Mouse (Mus musculus) kidney, adult 11 months (tissue): ENCODE measurements at regions not wholly inside any gene's neighbourhood (a gene's known extent, or its start where the extent isn't known, plus 50 kb on each side); places are given as distances from the start of the nearest gene placed in this dataset.

Source experiments
- DNase-seq: peaks from one replicate; pipeline ENCODE4 v3.0.0; 2022

- DNase-seq = no peak
Measured at GRCm38 (mm10) chr11:56285575-56286260, 244.9 kb upstream of the Nmur2 start.

- DNase-seq = no peak
Measured at GRCm38 (mm10) chr11:56281201-56281600, 240.4 kb upstream of the Nmur2 start.

GRCm38 (mm10) chr11:56280216-56280615 lies 239.4 kb upstream of the Nmur2 start:
- no peak for DNase-seq

GRCm38 (mm10) chr11:56269915-56270493 lies 229.2 kb upstream of the Nmur2 start:
- DNase-seq = no peak

DNA sequence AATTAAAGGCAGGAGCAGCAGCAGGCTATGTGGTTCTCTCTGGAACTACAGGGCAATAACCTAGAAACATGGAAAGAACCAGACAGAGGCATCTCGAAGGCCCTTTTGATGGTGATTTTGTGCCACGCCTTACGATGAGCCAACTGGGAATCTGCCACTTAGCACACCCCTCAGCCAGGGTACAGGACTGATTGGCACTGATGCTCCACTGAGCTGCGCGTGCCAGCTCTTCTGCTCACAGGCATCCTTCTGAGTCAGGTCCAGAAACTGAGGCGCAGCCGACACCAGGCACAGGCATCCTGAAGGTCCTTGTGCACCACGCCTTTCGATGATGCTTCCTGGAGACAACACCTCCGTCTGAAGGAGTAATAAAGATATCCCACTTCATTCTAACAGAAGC lies 221.9 kb upstream of the Nmur2 start:
- no peak for DNase-seq

DNA sequence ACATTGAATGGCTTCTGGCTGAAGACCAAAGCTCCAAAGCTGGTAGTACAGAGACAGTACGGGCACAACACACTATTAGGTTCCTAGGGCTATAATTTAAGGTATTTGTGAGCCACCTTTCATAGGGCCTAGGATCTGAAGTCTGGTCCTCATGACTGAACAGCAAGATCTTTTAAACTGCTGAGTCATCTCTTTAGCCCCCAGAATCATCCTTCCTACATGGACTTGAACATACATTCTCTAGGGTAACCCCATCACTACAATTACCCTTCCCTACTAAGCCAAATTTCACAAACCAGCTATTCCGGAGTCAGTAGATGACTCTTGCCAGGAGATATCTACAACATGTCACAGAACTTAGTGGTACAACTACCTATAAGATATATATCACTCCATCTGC lies 215.5 kb upstream of the Nmur2 start:
- DNase-seq = no peak

DNA sequence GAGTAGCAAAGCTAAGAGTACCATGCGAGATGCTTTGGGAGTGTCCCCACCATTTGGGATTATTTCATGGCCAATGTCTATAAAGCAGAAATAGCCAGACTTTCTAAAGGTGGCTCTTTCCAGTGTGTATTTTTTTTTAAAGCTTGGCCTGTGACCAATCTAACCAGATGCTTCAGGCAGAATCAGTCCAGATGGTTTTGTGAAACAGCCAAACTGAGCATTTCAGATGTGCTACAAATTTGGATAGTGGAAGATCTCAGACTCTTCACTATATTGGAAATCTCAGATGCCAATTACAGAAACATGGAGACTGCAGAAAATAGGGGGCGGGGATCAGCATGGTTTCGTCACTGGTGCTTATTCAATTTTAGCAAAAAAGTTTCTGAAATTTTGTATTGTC lies 213.6 kb upstream of the Nmur2 start:
- no peak for DNase-seq

DNA sequence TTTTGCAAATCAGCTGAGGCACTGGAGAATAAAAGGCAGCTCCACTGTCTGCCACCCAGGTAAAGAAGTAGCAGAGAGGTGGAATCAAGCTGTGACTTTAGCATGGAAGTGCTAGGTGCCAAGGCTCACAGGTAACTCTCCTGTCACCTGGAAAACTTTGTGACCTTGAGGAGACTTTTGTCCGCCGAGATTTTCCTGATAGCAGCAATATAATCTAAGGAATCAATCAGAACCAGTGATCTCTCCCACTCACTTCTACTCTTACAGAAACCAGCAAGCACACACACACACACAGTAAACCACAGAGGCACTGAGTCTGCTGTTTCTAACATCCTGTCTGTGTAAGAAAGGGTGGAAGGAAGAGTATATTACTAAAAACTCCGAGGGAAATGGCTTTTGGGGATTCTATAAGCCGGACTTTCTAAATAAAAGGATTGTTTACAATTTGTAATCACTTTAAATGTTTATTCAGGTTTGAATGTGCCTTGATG lies 206.6 kb upstream of the Nmur2 start:
- DNase-seq = no peak

GRCm38 (mm10) chr11:56246549-56247332 lies 205.9 kb upstream of the Nmur2 start:
- no peak for DNase-seq

- DNase-seq = no peak
Measured at GRCm38 (mm10) chr11:56244951-56245350, 204.1 kb upstream of the Nmur2 start.

DNA sequence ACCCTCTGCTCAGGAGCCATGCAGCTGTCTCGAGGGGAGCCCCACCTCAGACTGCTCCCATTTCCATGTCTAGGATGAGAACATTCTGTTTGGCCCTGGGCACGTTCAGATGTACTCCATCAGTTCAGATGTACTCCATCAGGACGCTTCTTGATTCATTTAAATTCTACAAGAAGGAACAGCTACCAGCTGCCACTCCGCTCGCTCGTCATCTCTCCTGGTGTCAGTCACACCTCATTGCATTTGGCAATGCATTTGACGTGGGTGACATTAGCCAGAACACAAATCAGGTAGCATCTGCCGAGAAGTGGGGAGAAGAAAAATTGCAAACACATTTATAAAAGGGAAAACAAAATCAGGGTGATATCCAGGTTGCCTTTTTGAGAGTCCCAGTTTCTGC lies 202.6 kb upstream of the Nmur2 start:
- DNase-seq = no peak

DNA sequence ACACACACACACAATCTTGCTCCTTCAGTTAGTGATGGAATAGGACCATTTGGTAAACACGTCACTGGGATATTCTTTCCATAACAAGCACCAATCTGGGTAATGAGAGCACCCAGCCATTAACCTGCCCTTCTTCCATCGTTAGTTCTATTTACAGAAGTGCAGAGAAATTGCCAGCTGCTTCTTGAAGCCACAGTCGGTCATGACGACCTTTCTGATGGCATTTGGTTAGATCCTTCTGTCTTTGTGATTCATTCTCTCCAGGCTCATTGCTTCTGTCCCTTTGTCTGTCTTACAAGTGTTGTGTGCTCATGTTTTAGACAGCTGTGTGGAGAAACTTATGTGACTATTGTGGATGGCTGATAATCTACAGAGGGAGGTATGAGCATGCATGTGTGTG lies 197.9 kb upstream of the Nmur2 start:
- DNase-seq = no peak

DNA sequence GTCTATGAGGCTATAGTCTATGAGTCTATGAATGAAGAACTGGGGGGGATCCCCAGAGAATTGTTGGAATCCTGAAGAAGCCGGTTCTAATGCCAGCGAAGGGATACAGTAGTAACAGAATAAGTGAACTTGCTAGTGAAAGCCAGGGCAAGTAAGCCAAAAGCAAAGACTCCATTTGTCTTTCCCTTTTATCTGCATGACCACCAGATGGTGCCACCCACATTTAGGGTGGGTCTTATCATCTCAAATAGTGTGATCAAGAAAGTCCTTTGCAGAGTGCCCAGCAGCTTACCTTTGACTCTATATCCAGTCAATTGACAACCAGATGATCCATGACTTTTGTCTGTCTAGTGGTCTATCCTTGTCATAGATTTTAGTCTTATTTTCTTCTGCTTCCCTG lies 184.2 kb upstream of the Nmur2 start:
- DNase-seq = no peak

DNA sequence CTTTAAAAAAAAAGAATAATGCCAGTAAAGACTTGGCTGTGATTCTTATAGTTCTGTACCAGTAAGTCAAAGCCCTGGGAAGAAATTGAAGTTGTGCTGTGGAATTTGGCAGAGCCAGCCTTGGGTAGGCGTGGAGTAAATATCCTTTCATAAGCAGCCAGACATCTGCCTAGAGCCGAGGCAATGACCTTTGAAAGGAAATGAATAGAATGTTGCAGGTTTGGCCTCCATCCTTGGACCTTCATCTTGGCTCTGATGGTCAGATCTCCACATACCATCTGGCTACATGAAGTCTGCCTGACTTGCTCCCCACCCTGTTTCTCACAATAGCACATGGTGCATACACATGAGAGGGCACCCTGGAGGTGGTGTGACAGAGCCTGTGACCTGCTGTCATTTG lies 174.9 kb upstream of the Nmur2 start:
- no peak for DNase-seq

DNA sequence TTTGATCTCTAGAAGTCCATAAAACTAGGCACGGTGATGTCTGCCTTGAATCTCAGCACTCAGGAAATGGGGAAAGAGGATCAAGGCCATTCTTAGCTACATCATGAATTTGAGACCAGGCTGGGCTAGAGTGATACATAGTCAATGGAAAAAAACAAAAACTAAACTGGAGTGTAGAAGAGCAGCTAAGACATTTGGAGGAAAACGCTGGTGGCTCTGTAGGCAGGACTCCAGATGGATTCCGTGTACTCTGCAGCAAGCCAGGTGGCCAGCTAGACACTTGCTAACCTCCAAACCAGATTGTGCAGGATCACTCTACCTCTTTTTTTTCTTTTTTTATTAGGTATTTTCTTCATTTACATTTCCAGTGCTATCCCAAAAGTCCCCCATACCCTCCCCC lies 161.0 kb upstream of the Nmur2 start:
- no peak for DNase-seq

GRCm38 (mm10) chr11:56195316-56195715 lies 154.5 kb upstream of the Nmur2 start:
- DNase-seq = no peak

- no peak for DNase-seq
Measured at GRCm38 (mm10) chr11:56193426-56193825, 152.6 kb upstream of the Nmur2 start.

DNA sequence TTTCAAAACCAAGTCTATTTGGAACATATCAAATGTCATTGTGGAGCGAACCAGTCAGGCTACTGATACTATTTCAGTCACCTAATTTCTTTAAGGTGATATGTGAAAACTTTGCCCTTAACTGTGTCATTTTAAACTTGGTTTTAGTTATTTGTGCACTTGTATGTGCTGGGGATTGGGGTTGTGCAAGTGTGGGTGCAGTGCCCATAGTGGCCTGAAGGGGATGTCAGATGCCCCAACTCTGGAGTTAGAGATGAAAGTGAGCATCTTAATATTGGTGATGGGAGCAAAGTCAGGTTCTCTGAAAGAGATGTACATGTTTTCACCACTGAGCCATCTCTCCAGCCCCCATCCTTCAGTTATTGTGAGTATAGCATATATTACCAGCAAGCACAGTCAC lies 133.1 kb upstream of the Nmur2 start:
- DNase-seq = no peak

DNA sequence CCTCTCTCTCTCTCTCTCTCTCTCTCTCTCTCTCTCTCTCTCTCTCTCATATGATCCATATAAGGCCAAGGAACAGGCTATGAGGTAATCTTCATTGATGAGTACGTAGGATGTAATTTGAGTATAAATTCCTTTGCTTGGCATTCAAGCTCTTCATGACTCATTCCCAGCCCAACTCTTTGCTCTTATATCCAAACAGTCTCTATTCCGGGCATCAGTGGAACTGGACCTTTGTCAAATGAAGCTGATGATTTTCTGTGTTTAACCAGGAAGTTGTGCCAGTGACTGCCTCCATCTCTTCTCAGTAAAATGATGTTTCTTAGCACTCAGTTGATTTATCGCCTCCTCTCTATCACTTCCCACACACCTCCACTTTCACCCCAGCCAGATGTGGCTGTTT lies 132.4 kb upstream of the Nmur2 start:
- DNase-seq = no peak

- no peak for DNase-seq
Measured at GRCm38 (mm10) chr11:56169576-56169975, 128.8 kb upstream of the Nmur2 start.

DNA sequence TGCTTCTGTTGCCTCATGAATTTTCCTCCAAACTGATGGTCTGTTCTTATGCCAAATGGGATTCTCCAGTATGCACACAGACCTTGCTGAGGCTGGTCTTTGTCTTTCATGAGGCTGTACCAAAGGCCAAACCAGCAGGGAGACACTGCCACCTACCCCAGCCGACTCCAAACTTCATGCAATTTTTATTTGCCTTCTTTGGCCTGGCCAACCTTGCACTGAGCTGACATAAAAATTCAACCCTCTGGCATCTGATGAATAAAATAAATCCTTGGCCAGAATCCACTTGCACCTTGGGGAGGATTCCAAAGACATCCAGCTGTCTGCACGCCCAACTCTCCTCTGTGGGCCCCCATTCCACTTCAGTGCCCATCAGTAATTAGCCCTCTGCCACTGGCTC lies 126.0 kb upstream of the Nmur2 start:
- no peak for DNase-seq

DNA sequence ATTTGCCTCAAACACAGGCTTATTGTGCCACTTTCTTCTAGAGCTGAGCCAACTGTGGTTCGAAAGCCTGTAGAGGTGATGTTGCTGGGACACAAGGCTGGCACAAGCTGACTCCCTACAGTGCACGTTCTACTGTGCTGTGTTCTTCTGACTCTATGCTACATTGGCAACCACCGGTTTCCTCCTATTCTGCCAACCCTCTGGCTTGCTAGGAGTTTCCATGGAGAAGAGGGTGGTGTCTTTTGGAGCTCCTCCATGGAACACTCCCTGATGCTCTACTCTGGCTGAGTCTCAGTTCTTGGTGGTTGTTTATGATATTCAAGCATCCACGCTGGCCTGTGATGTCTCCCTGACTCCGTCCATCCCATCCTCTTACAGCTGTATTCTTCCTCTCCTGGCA lies 124.9 kb upstream of the Nmur2 start:
- no peak for DNase-seq

GRCm38 (mm10) chr11:56160286-56160685 lies 119.5 kb upstream of the Nmur2 start:
- DNase-seq = no peak

DNA sequence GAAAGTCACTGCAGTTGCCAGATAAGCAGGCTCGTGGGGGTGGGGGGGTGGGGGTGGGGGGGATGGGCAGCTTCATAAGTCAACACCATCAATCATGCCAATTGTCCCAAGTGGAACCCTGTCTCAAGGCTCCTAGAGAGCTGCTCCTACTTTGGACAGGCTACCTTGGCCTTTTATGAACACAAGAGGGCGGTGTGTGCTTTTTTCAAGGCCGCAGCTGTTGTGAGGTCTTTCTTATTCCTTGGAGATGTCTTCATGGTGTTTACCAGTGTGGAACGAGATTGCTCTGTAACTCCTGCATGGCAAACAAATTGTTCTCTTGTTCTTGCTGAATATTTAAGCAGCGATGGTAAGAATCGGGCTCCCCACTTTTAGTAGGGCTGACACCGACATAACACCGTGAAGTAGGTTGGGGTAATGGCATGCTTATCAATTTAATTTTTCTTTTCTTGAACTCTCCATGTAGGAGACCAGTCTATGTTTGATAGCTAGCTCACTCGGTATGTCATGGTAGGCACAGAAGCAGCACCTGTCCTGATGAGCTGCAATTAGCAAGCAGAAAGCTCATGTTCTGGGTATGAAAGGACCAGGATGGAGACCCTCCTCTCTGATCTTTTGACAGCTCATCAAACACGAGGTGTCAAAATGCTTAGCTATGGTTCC lies 118.7 kb upstream of the Nmur2 start:
- no peak for DNase-seq
